Mouse (Mus musculus) kidney, adult 10 weeks (tissue): Measurements from ENCODE around the gene Amz1. TPM values are rescaled to one million over a fixed set of nuclear protein-coding genes. Genes with fewer than 3 reads are reported as not detected.

Source experiments
- polyA plus RNA-seq: library from polyadenylated mRNA; stranded (reverse); fragments of 350-450 nt; fragmentation: Illumina TruSeq; extraction: RNeasy Lipid Tissue Mini Kit (QIAGEN cat#74804); gene quantifications from one replicate; pipeline ENCODE4 v1.2.3, GENCODE M21; 2014; ENCODE audit warnings: low read depth, low replicate concordance

Amz1 gene
- polyA plus RNA-seq = not detected

DNA sequence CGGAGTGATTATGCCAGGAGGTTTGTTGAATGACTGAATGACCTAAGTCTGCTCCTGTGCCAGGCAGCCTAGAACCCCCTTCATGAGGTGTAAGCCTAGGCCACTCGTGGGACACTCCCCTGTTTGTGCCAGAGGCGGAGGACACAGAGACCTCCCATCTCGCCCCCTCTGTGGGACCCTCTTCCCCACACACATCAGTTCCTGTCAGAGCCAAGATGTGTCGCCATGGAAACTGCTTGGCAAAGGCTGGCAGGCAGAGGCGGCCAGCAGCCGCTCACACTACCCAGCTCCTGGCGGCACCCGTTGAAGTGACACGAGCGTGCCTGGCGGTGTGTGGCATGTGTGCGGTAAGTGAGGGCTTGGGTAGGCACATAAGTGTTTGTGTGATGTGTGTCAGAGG, at the start of gene Amz1:
Amz1 (plus strand) TSS at position 306 of the 400 bp plus-strand sequence.

GRCm38 (mm10) chr5:140702103-140702513, 21.8 kb upstream of the Amz1 start, which contains the start of gene Iqce:
Gene Iqce (minus strand): TSS chr5:140702378.

DNA sequence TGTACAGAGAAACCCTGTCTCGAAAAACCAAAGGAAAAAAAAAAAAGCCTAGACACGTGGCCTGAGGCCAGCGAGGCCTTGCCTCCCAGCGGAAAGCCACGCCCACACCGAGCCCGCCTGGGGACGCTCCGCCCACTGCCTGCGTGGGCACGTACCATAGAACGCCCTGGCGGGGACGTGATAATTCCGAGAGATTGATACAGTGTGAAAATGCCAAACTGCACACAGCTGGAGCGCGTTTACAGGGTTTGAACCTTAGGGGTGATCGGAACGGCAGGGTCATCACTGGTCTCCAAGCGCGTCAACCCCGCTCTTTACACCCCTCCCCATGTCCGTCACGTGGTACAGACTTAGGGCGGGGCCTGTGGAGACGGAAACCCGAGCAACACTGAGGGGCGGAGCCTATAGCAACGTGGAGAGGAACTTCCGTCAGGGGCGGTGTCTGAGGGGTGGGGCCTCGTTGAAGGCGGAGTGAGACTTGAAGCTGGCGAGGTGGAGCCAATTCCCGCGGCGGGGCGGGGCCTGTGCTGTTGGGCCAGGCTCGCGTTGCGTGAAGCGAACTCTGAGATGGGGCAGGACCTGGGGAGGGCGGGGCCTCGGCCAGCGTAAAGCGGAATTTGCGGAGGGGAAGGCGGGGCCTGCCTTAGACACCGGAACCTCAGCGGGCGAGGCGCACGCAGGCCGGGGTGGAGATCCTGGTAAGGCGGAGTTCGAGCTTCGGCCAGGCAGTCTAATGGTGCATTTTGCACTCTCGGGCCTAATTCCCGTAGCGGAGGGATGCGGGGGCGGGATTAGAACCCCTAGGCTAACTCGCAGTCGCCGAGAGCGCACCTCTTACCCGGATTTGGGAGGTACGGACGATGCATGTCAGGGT, 19.3 kb upstream of the Amz1 start, which contains the start of gene Brat1:
Brat1 (plus strand) TSS at position 634 of the 874 bp plus-strand sequence.

Other genes starting within 250 kb of the Amz1 start
- not detected for gene Chst12, start 218.6 kb upstream of the Amz1 start, polyA plus RNA-seq
- not detected for gene Grifin, start 159.1 kb upstream of the Amz1 start, polyA plus RNA-seq
- gene Lfng, start 116.8 kb upstream of the Amz1 start, polyA plus RNA-seq = 0.57 TPM
- gene Ttyh3, start 75.1 kb upstream of the Amz1 start, polyA plus RNA-seq = 0.97 TPM
- 17.6 TPM for gene Iqce, start 21.7 kb upstream of the Amz1 start, polyA plus RNA-seq
- gene Brat1, start 19.1 kb upstream of the Amz1 start, polyA plus RNA-seq = 2.1 TPM
- 8.5 TPM for gene Gna12, start 106.3 kb downstream of the Amz1 start, polyA plus RNA-seq